Mouse (Mus musculus) cortical plate, adult 2 months (tissue): Measurements from ENCODE around the gene Gpr1. TPM values are rescaled to one million over a fixed set of nuclear protein-coding genes. Genes with fewer than 3 reads are reported as not detected.
A peak's percentile ranks its signal among the peaks of the same experiment; 100 is the strongest.
"Not testable (repeated sequence)": the region's sequence is repeated elsewhere in the genome, so short reads cannot be mapped to it uniquely, and the experiment has no call there.

Source experiments
- H3K27ac ChIP-seq: fragments of 200-500 bp; 2 replicates; pipeline ENCODE4 v1.5.1; 2012; ENCODE audit warnings: low read length, control low read depth, inconsistent platforms; ENCODE audit not compliant: insufficient read depth
- H3K4me1 ChIP-seq: fragments of 200-500 bp; 2 replicates; pipeline ENCODE4 v1.6.1; 2011; ENCODE audit warnings: low read length; ENCODE audit not compliant: control insufficient read depth, insufficient read depth
- H3K4me3 ChIP-seq: fragments of 200-500 bp; 2 replicates; pipeline ENCODE4 v1.5.1; 2011; ENCODE audit warnings: mild to moderate bottlenecking, low read length, control low read depth; ENCODE audit not compliant: insufficient read depth
- CTCF ChIP-seq: fragments of 200-500 bp; IDR thresholded peaks from 2 replicates; pipeline ENCODE4 v1.5.1; 2011; ENCODE audit warnings: mild to moderate bottlenecking, control low read depth, low read length; ENCODE audit not compliant: insufficient read depth; ENCODE audit errors: extremely low read depth
- POLR2A ChIP-seq: fragments of 200-500 bp; IDR thresholded peaks from 2 replicates; pipeline ENCODE4 v1.6.1; 2011; ENCODE audit warnings: mild to moderate bottlenecking, low read length, control low read depth; ENCODE audit not compliant: insufficient read depth; ENCODE audit errors: extremely low read depth
- polyA plus RNA-seq: library from polyadenylated mRNA; depleted of rRNA; stranded (reverse); fragments of >200 nt; gene quantifications from 2 replicates; pipeline ENCODE4 v1.2.3, GENCODE M21; 2012

Gpr1 gene
- polyA plus RNA-seq, 1 experiment = 1.5 TPM

GRCm38 (mm10) chr1:63182636-63183270 is 31.6 kb downstream of the Gpr1 start:
- Histone ChIP-seq H3K27ac (no peak overlapping the region), H3K4me3 (no peak overlapping the region), H3K4me1 (peaks cover 1% of the 10 kb centered on the region; the same call in 1 of the 2 replicates)
- TF ChIP-seq POLR2A = no peak
- TF ChIP-seq CTCF = peak; percentile 25; the same call in 1 of the 2 replicates

- Histone ChIP-seq H3K4me1 (peaks cover 4% of the 10 kb centered on the region), H3K27ac (no peak overlapping the region), H3K4me3 (no peak overlapping the region)
- TF ChIP-seq POLR2A (no peak), CTCF (no peak)
Measured at GRCm38 (mm10) chr1:63182212-63182611, 32.1 kb downstream of the Gpr1 start.

GRCm38 (mm10) chr1:63181480-63181879 is 32.9 kb downstream of the Gpr1 start:
- Histone ChIP-seq H3K4me3 (no peak overlapping the region), H3K27ac (no peak overlapping the region), H3K4me1 (peaks cover 4% of the 10 kb centered on the region)
- TF ChIP-seq POLR2A = no peak

- peak; percentile 80 for TF ChIP-seq CTCF
- TF ChIP-seq POLR2A = no peak
- peaks cover 4% of the 10 kb centered on the region for H3K4me1 ChIP-seq
- H3K4me3 ChIP-seq = no peak overlapping the region
- no peak overlapping the region for H3K27ac ChIP-seq
Measured at GRCm38 (mm10) chr1:63181019-63181418, 33.3 kb downstream of the Gpr1 start.

GRCm38 (mm10) chr1:63180575-63180974 is 33.8 kb downstream of the Gpr1 start:
- H3K4me3 ChIP-seq, H3K27ac ChIP-seq, H3K4me1 ChIP-seq: not testable (repeated sequence)

- Histone ChIP-seq H3K4me1 (peaks cover 5% of the 10 kb centered on the region), H3K27ac (no peak overlapping the region), H3K4me3 (no peak overlapping the region)
- no peak for TF ChIP-seq CTCF
- no peak for TF ChIP-seq POLR2A
Measured at GRCm38 (mm10) chr1:63180122-63180521, 34.2 kb downstream of the Gpr1 start.

- TF ChIP-seq CTCF (no peak), POLR2A (no peak)
- no peak overlapping the region; the same call in 1 of the 2 replicates for H3K4me3 ChIP-seq
- peaks cover 8% of the 10 kb centered on the region for H3K4me1 ChIP-seq
- H3K27ac ChIP-seq = no peak overlapping the region
Measured at GRCm38 (mm10) chr1:63178308-63178707, 36.0 kb downstream of the Gpr1 start.

- Histone ChIP-seq H3K4me1 (peaks cover 8% of the 10 kb centered on the region), H3K27ac (peak within 1 kb of the TSS; percentile 86), H3K4me3 (peak within 1 kb of the TSS; percentile 74)
- TF ChIP-seq CTCF (no peak), POLR2A (peak; percentile 87)
Measured at GRCm38 (mm10) chr1:63176604-63177421, 37.5 kb downstream of the Gpr1 start, which contains the start of the genes Eef1b2 and Ndufs1. TSS of gene Eef1b2 (plus strand) at chr1:63176825. TSS of gene Ndufs1 (minus strand) at chr1:63176833.

- Histone ChIP-seq H3K4me1 (peaks cover 8% of the 10 kb centered on the region), H3K27ac (peak overlapping the region; percentile 78), H3K4me3 (peak overlapping the region; percentile 74)
- TF ChIP-seq POLR2A = no peak
- no peak for TF ChIP-seq CTCF
Measured at GRCm38 (mm10) chr1:63176259-63176603, 38.1 kb downstream of the Gpr1 start.

- Histone ChIP-seq H3K4me3 (peak overlapping the region; percentile 74), H3K4me1 (peaks cover 8% of the 10 kb centered on the region), H3K27ac (peak overlapping the region; percentile 78; the same call in 1 of the 2 replicates)
- TF ChIP-seq POLR2A (no peak), CTCF (no peak)
Measured at GRCm38 (mm10) chr1:63175853-63176252, 38.5 kb downstream of the Gpr1 start.
